Mouse (Mus musculus) hindbrain, embryonic 14.5 days (tissue): ENCODE results near the gene Cib4. TPM values are rescaled to one million over a fixed set of nuclear protein-coding genes. Genes with fewer than 3 reads are reported as not detected.

Experiments
- ATAC-seq: fragments of 200-750 bp; cut with Nextera tagmentation; 2 replicates; pipeline ENCODE4 v1.8.0; 2017; ENCODE audit warnings: moderate number of reproducible peaks, mild to moderate bottlenecking, moderate TSS enrichment, moderate library complexity; ENCODE audit not compliant: low FRiP score
- DNase-seq: peaks from one replicate; pipeline ENCODE4 v3.0.0-alpha.2; 2015; ENCODE audit warnings: low spot score
- H3K27ac ChIP-seq: fragments of 300-500 bp; sonication (generic); 2 replicates; pipeline ENCODE4 v1.5.1; 2014; ENCODE audit warnings: mild to moderate bottlenecking, moderate library complexity
- H3K27me3 ChIP-seq: fragments of 300-500 bp; sonication (generic); 2 replicates; pipeline ENCODE4 v1.6.1; 2014; ENCODE audit warnings: mild to moderate bottlenecking, low read length, mixed read lengths; ENCODE audit not compliant: control insufficient read depth, insufficient read depth
- H3K36me3 ChIP-seq: fragments of 300-500 bp; sonication (generic); replicated peaks from 2 replicates; pipeline ENCODE4 v1.6.1; 2014; ENCODE audit not compliant: control insufficient read depth, insufficient read depth
- H3K4me1 ChIP-seq: fragments of 300-500 bp; sonication (generic); replicated peaks from 2 replicates; pipeline ENCODE4 v1.6.1; 2014; ENCODE audit warnings: antibody characterized with exemption, low read length, mixed read lengths; ENCODE audit not compliant: control insufficient read depth, insufficient read depth
- H3K4me2 ChIP-seq: fragments of 300-500 bp; sonication (generic); replicated peaks from 2 replicates; pipeline ENCODE4 v1.6.1; 2014; ENCODE audit warnings: mild to moderate bottlenecking, moderate library complexity
- H3K4me3 ChIP-seq: fragments of 300-500 bp; sonication (generic); replicated peaks from 2 replicates; pipeline ENCODE4 v1.5.1; 2014; ENCODE audit warnings: mild to moderate bottlenecking, low read length
- H3K9ac ChIP-seq: fragments of 300-500 bp; sonication (generic); 2 replicates; pipeline ENCODE4 v1.6.1; 2014
- H3K9me3 ChIP-seq: fragments of 300-500 bp; sonication (generic); 2 replicates; pipeline ENCODE4 v1.6.1; 2016; ENCODE audit warnings: low read length; ENCODE audit not compliant: control insufficient read depth
- WGBS: fragments of 180-500 bp; shearing (Covaris S2); extraction: QIAGEN DNeasy Blood & Tissue Kit; methylation state at CpG from one replicate; pipeline ENCODE4 v1.1.7; 2014; 5-methylcytosine and 5-hydroxymethylcytosine counted together
- polyA plus RNA-seq: library from polyadenylated mRNA; unstranded; fragments of >200 nt; fragmentation: Nextera tagmentation; extraction: Ambion mirVana; gene quantifications from 2 replicates; pipeline ENCODE4 v1.2.1, GENCODE M21; 2014

The Cib4 gene
- polyA plus RNA-seq, 1 experiment from 2014 or later: not detected

- no peaks in the 10 kb centered on the region for H3K9me3 ChIP-seq
- 64% methylated on average over 5 of the region's 5 CpGs for WGBS
- H3K27ac ChIP-seq: no peak overlapping the region
- H3K4me1 ChIP-seq: no peaks in the 10 kb centered on the region
- H3K4me3 ChIP-seq: no peak overlapping the region
- H3K4me2 ChIP-seq: no peak overlapping the region
- ATAC-seq (no peak), DNase-seq (no peak)
- H3K36me3 ChIP-seq: no peaks in the 10 kb centered on the region
- no peaks in the 10 kb centered on the region for H3K27me3 ChIP-seq
- no peak overlapping the region for H3K9ac ChIP-seq
These were observed 103.4 kb downstream of the Cib4 start for GRCm38 (mm10) chr5:30442196-30442595.

GRCm38 (mm10) chr5:30440308-30440906 lies 105.2 kb downstream of the Cib4 start:
- Histone ChIP-seq H3K27me3 (no peaks in the 10 kb centered on the region), H3K4me3 (no peak overlapping the region), H3K9ac (no peak overlapping the region), H3K9me3 (no peaks in the 10 kb centered on the region), H3K4me2 (no peak overlapping the region), H3K36me3 (no peaks in the 10 kb centered on the region), H3K27ac (no peak overlapping the region), H3K4me1 (no peaks in the 10 kb centered on the region)
- ATAC-seq (no peak), DNase-seq (no peak)
- 93% methylated on average over 8 of the region's 8 CpGs for WGBS

- no peaks in the 10 kb centered on the region for H3K36me3 ChIP-seq
- H3K4me3 ChIP-seq: no peak overlapping the region
- no peak overlapping the region for H3K4me2 ChIP-seq
- H3K9ac ChIP-seq: no peak overlapping the region
- H3K27me3 ChIP-seq: no peaks in the 10 kb centered on the region
- ATAC-seq (no peak), DNase-seq (no peak)
- H3K27ac ChIP-seq: no peak overlapping the region
- no peaks in the 10 kb centered on the region for H3K9me3 ChIP-seq
- 52% methylated on average over 2 of the region's 2 CpGs for WGBS
- no peaks in the 10 kb centered on the region for H3K4me1 ChIP-seq
These were observed 106.7 kb downstream of the Cib4 start for GRCm38 (mm10) chr5:30438931-30439330.

Other genes with a start within 250 kb of the Cib4 start
- gene Otof, start 83.9 kb downstream of the Cib4 start, polyA plus RNA-seq: 4.2 and 4.7 TPM in 2 replicates
- 2.8 and 3.3 TPM in 2 replicates for gene 1700001C02Rik, start 79.8 kb downstream of the Cib4 start, polyA plus RNA-seq
- gene Kcnk3, start 42.3 kb upstream of the Cib4 start, polyA plus RNA-seq: 11.7 and 13.6 TPM in 2 replicates
- gene Slc35f6, start 102.1 kb upstream of the Cib4 start, polyA plus RNA-seq: 33.3 and 41.0 TPM in 2 replicates
- gene Cenpa, start 120.9 kb upstream of the Cib4 start, polyA plus RNA-seq: 41.0 and 45.0 TPM in 2 replicates
- gene Dpysl5, start 165.7 kb upstream of the Cib4 start, polyA plus RNA-seq: 202 and 220 TPM in 2 replicates